Mouse (Mus musculus) kidney, postnatal 25 days (tissue): ENCODE results near the gene Cd101.

Source experiments
- DNase-seq, 2 experiments: peaks; one replicate each; pipeline ENCODE4 v3.0.0; 2021; ENCODE audit warnings: mixed read lengths in 2 of 2

The Cd101 gene

GRCm38 (mm10) chr3:101037984-101038545, 8.7 kb upstream of the Cd101 start:
- no peak for DNase-seq

- no peak for DNase-seq
Measured at GRCm38 (mm10) chr3:101036001-101036400, 6.6 kb upstream of the Cd101 start.

GRCm38 (mm10) chr3:101034509-101034908, 5.2 kb upstream of the Cd101 start:
- no peak for DNase-seq

GRCm38 (mm10) chr3:101033644-101034043, 4.3 kb upstream of the Cd101 start:
- DNase-seq: no peak

- no peak for DNase-seq
Measured at GRCm38 (mm10) chr3:101031456-101032142, 2.2 kb upstream of the Cd101 start.

- no peak for DNase-seq
Measured at GRCm38 (mm10) chr3:101030630-101031029, 1.3 kb upstream of the Cd101 start.

- DNase-seq: no peak
Measured at GRCm38 (mm10) chr3:101026741-101027140, 2.6 kb downstream of the Cd101 start.

GRCm38 (mm10) chr3:101022967-101023366, 6.4 kb downstream of the Cd101 start:
- no peak for DNase-seq

GRCm38 (mm10) chr3:101021481-101022051, 7.8 kb downstream of the Cd101 start:
- no peak for DNase-seq

- DNase-seq: no peak
Measured at GRCm38 (mm10) chr3:101021073-101021472, 8.3 kb downstream of the Cd101 start.

- DNase-seq: no peak
Measured at GRCm38 (mm10) chr3:101018494-101018893, 10.9 kb downstream of the Cd101 start.

GRCm38 (mm10) chr3:101016050-101016449, 13.3 kb downstream of the Cd101 start:
- no peak for DNase-seq

- no peak for DNase-seq
Measured at GRCm38 (mm10) chr3:101015254-101015653, 14.1 kb downstream of the Cd101 start.

- no peak for DNase-seq
Measured at GRCm38 (mm10) chr3:101013536-101013935, 15.8 kb downstream of the Cd101 start.

GRCm38 (mm10) chr3:101013005-101013404, 16.4 kb downstream of the Cd101 start:
- DNase-seq: no peak

- DNase-seq: no peak
Measured at GRCm38 (mm10) chr3:101012597-101012996, 16.8 kb downstream of the Cd101 start.

- no peak for DNase-seq
Measured at GRCm38 (mm10) chr3:101012131-101012571, 17.2 kb downstream of the Cd101 start.

GRCm38 (mm10) chr3:101011203-101011600, 18.2 kb downstream of the Cd101 start:
- no peak for DNase-seq

- DNase-seq: no peak
Measured at GRCm38 (mm10) chr3:101010589-101011202, 18.7 kb downstream of the Cd101 start.

- no peak for DNase-seq
Measured at GRCm38 (mm10) chr3:101007112-101007782, 22.1 kb downstream of the Cd101 start.

GRCm38 (mm10) chr3:101005392-101005791, 24.0 kb downstream of the Cd101 start:
- no peak for DNase-seq

GRCm38 (mm10) chr3:101003575-101004356, 25.6 kb downstream of the Cd101 start:
- DNase-seq: no peak
